ENCODE assay signal across 13 mouse cellular contexts in genomic region chr1:127414500-127414899, GRCm38 (mm10).
DNase-seq lines count a peak whose midpoint lies in the region; ATAC-seq and TF ChIP-seq lines count a peak whose summit lies in the region.
"Had no signal": no experiment of that assay in that cellular context is flagged by ENCODE, and none has a peak within 500 bp of the region (broad histone marks: within the 10 kb centered on the region; RNA-seq: fewer than 3 reads in every experiment).

No protein-coding gene starts in this region.

- H3K4me3 ChIP-seq in heart, adult 2 months, result no peak overlapping the region
- no peak overlapping the region for H3K4me3 ChIP-seq in heart, embryonic 11.5 days (ENCODE audit: low read depth, low read length)
- no peak overlapping the region for H3K4me3 ChIP-seq in midbrain, embryonic 15.5 days
- no peak overlapping the region for H3K4me3 ChIP-seq in midbrain, embryonic 11.5 days (ENCODE audit: low read depth, low read length)
- H3K4me3 ChIP-seq in forebrain, embryonic 13.5 days, result no peak overlapping the region
- H3K4me3 ChIP-seq in neural tube, embryonic 13.5 days, result no peak overlapping the region
- H3K4me3 ChIP-seq: embryonic facial prominence, embryonic 15.5 days; gastrocnemius, adult 2 months; liver, embryonic 15.5 days; neural tube, embryonic 12.5 days had no signal

- intact Hi-C loops in heart, adult 2 months (cut with DNase I), result loop anchor here (5.0 kb wide), 1 partner anchor 43 kb away; no protein-coding TSS in a partner anchor

- no peaks in the 10 kb centered on the region for H3K27me3 ChIP-seq in heart, adult 2 months (ENCODE audit: control insufficient read depth, insufficient read depth, low read length)
- H3K27me3 ChIP-seq in heart, embryonic 11.5 days (ENCODE audit: control insufficient read depth, insufficient read depth, low read length), result no peaks in the 10 kb centered on the region
- no peaks in the 10 kb centered on the region for H3K27me3 ChIP-seq in midbrain, embryonic 15.5 days (replicated peaks)
- no peaks in the 10 kb centered on the region for H3K27me3 ChIP-seq in midbrain, embryonic 11.5 days (ENCODE audit: control insufficient read depth, insufficient read depth, low read length)
- H3K27me3 ChIP-seq in forebrain, embryonic 13.5 days, result no peaks in the 10 kb centered on the region
- H3K27me3 ChIP-seq in neural tube, embryonic 13.5 days, result no peaks in the 10 kb centered on the region
- H3K27me3 ChIP-seq: embryonic facial prominence, embryonic 15.5 days; liver, embryonic 15.5 days; neural tube, embryonic 12.5 days had no signal

- H3K36me3 ChIP-seq in heart, adult 2 months (ENCODE audit: control insufficient read depth, insufficient read depth, low read length), result peaks cover 6% of the 10 kb centered on the region
- peaks cover 3% of the 10 kb centered on the region; the same call in 1 of the 2 replicates for H3K36me3 ChIP-seq in heart, embryonic 11.5 days (ENCODE audit: control insufficient read depth, insufficient read depth, low read length)
- H3K36me3 ChIP-seq in midbrain, embryonic 15.5 days (replicated peaks), result peaks cover 9% of the 10 kb centered on the region; the same call in 1 of the 2 replicates
- no peaks in the 10 kb centered on the region for H3K36me3 ChIP-seq in midbrain, embryonic 11.5 days (ENCODE audit: control insufficient read depth, insufficient read depth, low read length)
- peaks cover 33% of the 10 kb centered on the region for H3K36me3 ChIP-seq in forebrain, embryonic 13.5 days (ENCODE audit: poor library complexity, severe bottlenecking)
- H3K36me3 ChIP-seq in neural tube, embryonic 13.5 days, result peaks cover 30% of the 10 kb centered on the region
- H3K36me3 ChIP-seq: G1E; liver, embryonic 15.5 days had no signal

- H3K9ac ChIP-seq in heart, adult 2 months (ENCODE audit: low read depth, low read length), result no peak overlapping the region
- no peak overlapping the region for H3K9ac ChIP-seq in heart, embryonic 11.5 days (ENCODE audit: low read depth, low read length)
- H3K9ac ChIP-seq in midbrain, embryonic 15.5 days, result no peak overlapping the region
- H3K9ac ChIP-seq in midbrain, embryonic 11.5 days (ENCODE audit: low read length), result no peak overlapping the region
- no peak overlapping the region for H3K9ac ChIP-seq in forebrain, embryonic 13.5 days
- H3K9ac ChIP-seq in neural tube, embryonic 13.5 days, result no peak overlapping the region
- H3K9ac ChIP-seq: embryonic facial prominence, embryonic 15.5 days; liver, embryonic 15.5 days; neural tube, embryonic 12.5 days had no signal

- 60% methylated on average over 7 of the region's 7 CpGs for WGBS in heart, adult 2 months
- WGBS in heart, embryonic 11.5 days (ENCODE audit: insufficient replicate concordance), result 82% methylated on average over 7 of the region's 7 CpGs
- 45% methylated on average over 7 of the region's 7 CpGs for WGBS in midbrain, embryonic 15.5 days
- 66% methylated on average over 7 of the region's 7 CpGs for WGBS in midbrain, embryonic 11.5 days
- 32% methylated on average over 7 of the region's 7 CpGs for WGBS in forebrain, embryonic 13.5 days
- 37% methylated on average over 7 of the region's 7 CpGs for WGBS in neural tube, embryonic 13.5 days

- no peak for TF ChIP-seq POLR2A in heart, adult 2 months (IDR thresholded peaks at IDR 0.05; ENCODE audit: insufficient read depth, low read depth, low read length)

- H3K4me1 ChIP-seq in heart, adult 2 months (ENCODE audit: control insufficient read depth, insufficient read depth, low read length), result peaks cover 3% of the 10 kb centered on the region; the same call in 1 of the 2 replicates
- peaks cover 3% of the 10 kb centered on the region; the same call in 1 of the 2 replicates for H3K4me1 ChIP-seq in heart, embryonic 11.5 days (ENCODE audit: control insufficient read depth, insufficient read depth, low read length)
- H3K4me1 ChIP-seq in midbrain, embryonic 15.5 days, result no peaks in the 10 kb centered on the region; the same call in 1 of the 2 replicates
- peaks cover 2% of the 10 kb centered on the region; the same call in 1 of the 2 replicates for H3K4me1 ChIP-seq in midbrain, embryonic 11.5 days (ENCODE audit: control insufficient read depth, insufficient read depth, low read length)
- peaks cover 26% of the 10 kb centered on the region for H3K4me1 ChIP-seq in forebrain, embryonic 13.5 days
- H3K4me1 ChIP-seq in neural tube, embryonic 13.5 days (replicated peaks), result peaks cover 7% of the 10 kb centered on the region; the same call in 1 of the 2 replicates
- H3K4me1 ChIP-seq: embryonic facial prominence, embryonic 15.5 days; neural tube, embryonic 12.5 days had no signal

- TF ChIP-seq CTCF in heart, adult 2 months (IDR thresholded peaks at IDR 0.05), result no peak

- TF ChIP-seq EP300 in heart, adult 2 months (IDR thresholded peaks at IDR 0.05; ENCODE audit: insufficient read depth, low read depth, low read length), result no peak

- no peaks in the 10 kb centered on the region for H3K9me3 ChIP-seq in heart, embryonic 11.5 days (replicated peaks; ENCODE audit: control insufficient read depth, low read length)
- no peaks in the 10 kb centered on the region for H3K9me3 ChIP-seq in midbrain, embryonic 15.5 days
- H3K9me3 ChIP-seq in midbrain, embryonic 11.5 days (ENCODE audit: control insufficient read depth, low read length), result no peaks in the 10 kb centered on the region
- 0 out of 2 replicates have a peak, but pooled peaks cover 6% of the 10 kb centered on the region for H3K9me3 ChIP-seq in forebrain, embryonic 13.5 days (replicated peaks)
- no peaks in the 10 kb centered on the region; the same call in 1 of the 2 replicates for H3K9me3 ChIP-seq in neural tube, embryonic 13.5 days
- H3K9me3 ChIP-seq: embryonic facial prominence, embryonic 15.5 days; liver, embryonic 15.5 days had no signal

- no peak overlapping the region for H3K4me2 ChIP-seq in heart, embryonic 11.5 days
- H3K4me2 ChIP-seq in midbrain, embryonic 15.5 days, result no peak overlapping the region
- H3K4me2 ChIP-seq in midbrain, embryonic 11.5 days, result no peak overlapping the region
- H3K4me2 ChIP-seq in forebrain, embryonic 13.5 days, result no peak overlapping the region
- H3K4me2 ChIP-seq in neural tube, embryonic 13.5 days, result no peak overlapping the region
- H3K4me2 ChIP-seq: embryonic facial prominence, embryonic 15.5 days; liver, embryonic 15.5 days; neural tube, embryonic 12.5 days had no signal

- peak overlapping the region; percentile 23 for H3K27ac ChIP-seq in heart, adult 2 months
- no peak overlapping the region for H3K27ac ChIP-seq in heart, embryonic 11.5 days (ENCODE audit: low read depth, low read length)
- H3K27ac ChIP-seq in midbrain, embryonic 15.5 days, result 0 out of 2 replicates have a peak overlapping the region, but pooled peaks have one; percentile 15
- H3K27ac ChIP-seq in midbrain, embryonic 11.5 days (ENCODE audit: low read depth, low read length), result no peak overlapping the region
- H3K27ac ChIP-seq in forebrain, embryonic 13.5 days, result peak overlapping the region; percentile 1
- no peak overlapping the region; the same call in 1 of the 2 replicates for H3K27ac ChIP-seq in neural tube, embryonic 13.5 days (replicated peaks)
- H3K27ac ChIP-seq: embryonic facial prominence, embryonic 15.5 days; gastrocnemius, adult 2 months; liver, embryonic 15.5 days; neural tube, embryonic 12.5 days had no signal

- H3K79me2 ChIP-seq in heart, adult 2 months (replicated peaks; ENCODE audit: control insufficient read depth, insufficient read depth, low read length), result no peaks in the 10 kb centered on the region

- peak in 1 of 2 experiments; percentile 9 for DNase-seq in heart, adult 2 months
- no peak for DNase-seq in midbrain, embryonic 11.5 days (ENCODE audit: low spot score, missing footprints)
- DNase-seq in spleen, postnatal 14 days (ENCODE audit: low spot score in 2 of 2), result no peak
- DNase-seq in T-cell, adult 2 months (ENCODE audit: low spot score), result no peak
- DNase-seq: gastrocnemius, adult 2 months had no signal

- ATAC-seq in heart, embryonic 11.5 days (replicated peaks; ENCODE audit: insufficient number of reproducible peaks, low FRiP score, low TSS enrichment), result no peak
- no peak for ATAC-seq in midbrain, embryonic 15.5 days (replicated peaks)
- ATAC-seq in midbrain, embryonic 11.5 days (ENCODE audit: low FRiP score), result no peak
- peak; percentile 66 for ATAC-seq in forebrain, embryonic 13.5 days
- 0 out of 2 replicates have a peak, but pooled peaks have one; percentile 33 for ATAC-seq in neural tube, embryonic 13.5 days (ENCODE audit: low read depth)

Comparison
In these comparisons a context has a peak if more than half of its experiments do, and no peak if none do; other contexts are left out.
1. H3K27ac ChIP-seq: peak in heart, adult 2 months (single experiment), midbrain, embryonic 15.5 days (single experiment) and forebrain, embryonic 13.5 days (single experiment); none in heart, embryonic 11.5 days (single experiment), midbrain, embryonic 11.5 days (single experiment) and neural tube, embryonic 13.5 days (single experiment).
2. ATAC-seq: peak in forebrain, embryonic 13.5 days (single experiment) and neural tube, embryonic 13.5 days (single experiment); none in heart, embryonic 11.5 days (single experiment), midbrain, embryonic 15.5 days (single experiment) and midbrain, embryonic 11.5 days (single experiment).